In genomic region chr13:97052667-97053066, GRCm38 (mm10) we compare ENCODE assay signal across 9 mouse cellular contexts. TPM values are rescaled to one million over a fixed set of nuclear protein-coding genes. Genes with fewer than 3 reads are reported as not detected.
A peak's percentile ranks its signal among the peaks of the same experiment; 100 is the strongest.
DNase-seq lines count a peak whose midpoint lies in the region; ATAC-seq and TF ChIP-seq lines count a peak whose summit lies in the region.
"Had no signal": no experiment of that assay in that cellular context is flagged by ENCODE, and none has a peak within 500 bp of the region (broad histone marks: within the 10 kb centered on the region; RNA-seq: fewer than 3 reads in every experiment).

No protein-coding gene starts in this region.

- no peak for TF ChIP-seq POLR2A in MEL (IDR thresholded peaks at IDR 0.05; ENCODE audit: control insufficient read depth in 1 of 2, insufficient read depth in 1 of 2, low read depth in 1 of 2, low read length in 2 of 2, poor library complexity in 1 of 2)
- TF ChIP-seq POLR2A in cerebellum, adult 2 months (IDR thresholded peaks at IDR 0.05; ENCODE audit: borderline replicate concordance, insufficient read depth, low read length), result no peak

- H3K4me1 ChIP-seq in MEL (ENCODE audit: control insufficient read depth in 1 of 2, insufficient read depth in 2 of 2, low read length in 2 of 2), result peaks cover 0 to 2% of the 10 kb centered on the region in 2 experiments; a peak in 1 of 4 replicates
- H3K4me1 ChIP-seq in cerebellum, adult 2 months (ENCODE audit: control insufficient read depth, insufficient read depth, low read length), result peaks cover 3% of the 10 kb centered on the region
- no peaks in the 10 kb centered on the region for H3K4me1 ChIP-seq in forebrain, postnatal 0 days (ENCODE audit: insufficient read depth)

- H3K79me2 ChIP-seq in C2C12 (ENCODE audit: control insufficient read depth, insufficient read depth), result no peaks in the 10 kb centered on the region
- H3K79me2 ChIP-seq in MEL (ENCODE audit: control insufficient read depth, insufficient read depth, low read length, poor library complexity), result no peaks in the 10 kb centered on the region

- H3K79me3 ChIP-seq in C2C12 (ENCODE audit: low read depth), result no peaks in the 10 kb centered on the region

- H3K4me3 ChIP-seq in C2C12 (ENCODE audit: insufficient read depth, poor library complexity, severe bottlenecking) (no peak overlapping the region), MEL (ENCODE audit: control insufficient read depth in 1 of 2, insufficient read depth in 1 of 2, low read depth in 2 of 2, low read length in 2 of 2) (no peak overlapping the region)
- no peak overlapping the region for H3K4me3 ChIP-seq in cerebellum, adult 2 months (replicated peaks; ENCODE audit: insufficient read depth, low read depth, low read length)
- no peak overlapping the region for H3K4me3 ChIP-seq in forebrain, postnatal 0 days (ENCODE audit: low read depth, low read length)

- H3K9me3 ChIP-seq in MEL (replicated peaks; ENCODE audit: insufficient read depth, low read length), result no peaks in the 10 kb centered on the region
- no peaks in the 10 kb centered on the region for H3K9me3 ChIP-seq in forebrain, postnatal 0 days (ENCODE audit: low read length)

- peak; percentile 83 for TF ChIP-seq RAD21 in MEL (IDR thresholded peaks at IDR 0.05; ENCODE audit: low read depth, low read length)

- no peak overlapping the region for H3K27ac ChIP-seq in MEL (ENCODE audit: control insufficient read depth, low read depth, low read length)
- H3K27ac ChIP-seq in cerebellum, adult 2 months (ENCODE audit: insufficient read depth, low read length), result no peak overlapping the region
- H3K27ac ChIP-seq in forebrain, postnatal 0 days (ENCODE audit: low read depth, low read length), result no peak overlapping the region

- H3K9ac ChIP-seq in MEL (ENCODE audit: control insufficient read depth, low read depth, low read length, poor library complexity, severe bottlenecking), result no peak overlapping the region
- H3K9ac ChIP-seq in forebrain, postnatal 0 days, result no peak overlapping the region

- 11% methylated on average over 11 of the region's 11 CpGs for WGBS in cerebellum, adult 2 months
- 16% methylated on average over 11 of the region's 11 CpGs for WGBS in forebrain, postnatal 0 days
- WGBS in large intestine, adult 2 months, result 12% methylated on average over 11 of the region's 11 CpGs

- TF ChIP-seq EP300 in MEL (IDR thresholded peaks at IDR 0.05; ENCODE audit: low read depth in 1 of 2, low read length in 2 of 2), result no peak

- H3K4me2 ChIP-seq in forebrain, postnatal 0 days (ENCODE audit: low read depth), result no peak overlapping the region

- peak; percentile 28 for TF ChIP-seq CTCF in C2C12 (IDR thresholded peaks at IDR 0.05; ENCODE audit: control insufficient read depth, insufficient read depth, insufficient read length)
- TF ChIP-seq CTCF in MEL (IDR thresholded peaks at IDR 0.05 in 2 of 3, conservative IDR thresholded peaks at IDR 0.05 in 1 of 3; ENCODE audit: control insufficient read depth in 1 of 3, insufficient read depth in 1 of 3, low read depth in 2 of 3, low read length in 3 of 3, poor library complexity in 1 of 3, severe bottlenecking in 1 of 3), result peak; percentile 65 to 84 (median 81)
- TF ChIP-seq CTCF in cerebellum, adult 2 months (IDR thresholded peaks at IDR 0.05; ENCODE audit: borderline replicate concordance, insufficient read depth, low read depth, low read length), result peak; percentile 69; the same call in 1 of the 2 replicates
- peak; percentile 92 for TF ChIP-seq CTCF in forebrain, postnatal 0 days (IDR thresholded peaks at IDR 0.05; ENCODE audit: low read depth)

- DNase-seq in MEL (ENCODE audit: low read depth, low spot score), result peak; percentile 60
- peak; percentile 54 to 63 for DNase-seq in cerebellum, adult 2 months
- peak; percentile 92 for DNase-seq in forebrain, postnatal 0 days
- DNase-seq in large intestine, adult 2 months (ENCODE audit: low read depth, low spot score), result peak; percentile 18
- peak; percentile 71 for DNase-seq in lung, postnatal 10 days
- DNase-seq in retina, postnatal 7 days (ENCODE audit: low read depth, low spot score), result peak; percentile 65

- peak; percentile 62; the same call in 1 of the 2 replicates for ATAC-seq in forebrain, postnatal 0 days

- no peaks in the 10 kb centered on the region for H3K27me3 ChIP-seq in C2C12 (ENCODE audit: control insufficient read depth, insufficient read depth, insufficient read length)
- no peaks in the 10 kb centered on the region; a peak in 1 of 4 replicates for H3K27me3 ChIP-seq in MEL (ENCODE audit: control insufficient read depth in 1 of 2, insufficient read depth in 2 of 2, low read length in 2 of 2)
- H3K27me3 ChIP-seq in cerebellum, adult 2 months (ENCODE audit: control insufficient read depth, insufficient read depth, low read length), result no peaks in the 10 kb centered on the region; the same call in 1 of the 2 replicates
- H3K27me3 ChIP-seq in forebrain, postnatal 0 days (ENCODE audit: insufficient read depth, low read length), result no peaks in the 10 kb centered on the region

- H3K36me3 ChIP-seq in C2C12 (ENCODE audit: control insufficient read depth, insufficient read depth), result no peaks in the 10 kb centered on the region
- peaks cover 0 to 2% of the 10 kb centered on the region in 2 experiments; a peak in 1 of 4 replicates for H3K36me3 ChIP-seq in MEL (ENCODE audit: control insufficient read depth in 1 of 2, insufficient read depth in 2 of 2, low read length in 2 of 2)
- no peaks in the 10 kb centered on the region for H3K36me3 ChIP-seq in forebrain, postnatal 0 days (ENCODE audit: insufficient read depth)

- no peak overlapping the region for H3ac ChIP-seq in C2C12 (ENCODE audit: control insufficient read depth, insufficient read length, low read depth)

TF ChIP-seq in C2C12, 6 proteins besides CTCF, POLR2A, EP300 and RAD21:
- no peak for TF ChIP-seq MAX (IDR thresholded peaks at IDR 0.05)
- TF ChIP-seq CEBPB (IDR thresholded peaks at IDR 0.05; ENCODE audit: low read depth), result no peak
- no peak for TF ChIP-seq MYOG (IDR thresholded peaks at IDR 0.05; ENCODE audit: control insufficient read depth, extremely low read depth, insufficient read length)
- TF ChIP-seq USF1 (IDR thresholded peaks at IDR 0.05; ENCODE audit: low read depth), result no peak
- no peak for TF ChIP-seq MYOD1 (IDR thresholded peaks at IDR 0.05; ENCODE audit: control insufficient read depth, insufficient read length, low read depth)
- TF ChIP-seq FOSL1 (IDR thresholded peaks at IDR 0.05; ENCODE audit: insufficient read depth, low read length, poor library complexity, severe bottlenecking), result no peak

TF ChIP-seq in MEL, 35 proteins besides CTCF, POLR2A, EP300 and RAD21:
- TF ChIP-seq ELF1 (IDR thresholded peaks at IDR 0.05; ENCODE audit: low read depth, low read length), result no peak
- no peak for TF ChIP-seq E2F4 (IDR thresholded peaks at IDR 0.05; ENCODE audit: borderline replicate concordance, low read depth, low read length)
- no peak for TF ChIP-seq TCF12 (IDR thresholded peaks at IDR 0.05; ENCODE audit: low read depth, low read length)
- peak; percentile 65 for TF ChIP-seq ZC3H11A (IDR thresholded peaks at IDR 0.05; ENCODE audit: low read depth, low read length)
- no peak for TF ChIP-seq ZMIZ1 (IDR thresholded peaks at IDR 0.05; ENCODE audit: low read depth, low read length)
- TF ChIP-seq ZNF384 (IDR thresholded peaks at IDR 0.05; ENCODE audit: low read depth, low read length), result no peak
- no peak for TF ChIP-seq MEF2A (IDR thresholded peaks at IDR 0.05; ENCODE audit: extremely low read depth, insufficient replicate concordance, low read depth, low read length, poor library complexity, severe bottlenecking)
- TF ChIP-seq CHD1 (IDR thresholded peaks at IDR 0.05; ENCODE audit: low read depth, low read length), result no peak
- peak; percentile 90 for TF ChIP-seq SMC3 (IDR thresholded peaks at IDR 0.05; ENCODE audit: low read depth, low read length)
TF ChIP-seq in MEL: peak in this region for 2.

RNA-seq across cellular contexts. Expression of gene Fam169a, which starts 14.4 kb away (rescaled TPM):
- polyA plus RNA-seq in C2C12 (2012; fragmentation: generic; extraction: Trizol) (0.09 TPM), MEL (2012; ENCODE audit: insufficient read depth in 1 of 2, insufficient read length in 2 of 2, low read depth in 1 of 2, low replicate concordance in 2 of 2, missing spikeins in 1 of 2) (under 1 TPM in 1 of 2 experiments, not detected in 1; 0.89 TPM)
- 0.49 and 0.62 TPM in 2 replicates for total RNA-seq in MEL (2012; rRNA removed)
- 11.0 and 11.9 TPM in 2 replicates for polyA plus RNA-seq in cerebellum, adult 2 months (2012; rRNA removed)
- total RNA-seq in forebrain, postnatal 0 days (2014; rRNA removed), result 34.0 and 40.4 TPM in 2 replicates
- 13.1 and 18.5 TPM in 2 replicates for polyA plus RNA-seq in forebrain, postnatal 0 days (2015; fragmentation: Nextera tagmentation; extraction: Ambion mirVana)
- polyA plus RNA-seq in large intestine, adult 2 months (2012; rRNA removed), result 0.04 TPM in 2 replicates

RNA-seq across cellular contexts. Expression of gene 1700029F12Rik, which starts 18.5 kb away (rescaled TPM):
- polyA plus RNA-seq in C2C12 (2012; fragmentation: generic; extraction: Trizol), result not detected
- total RNA-seq in MEL (2012; rRNA removed), result not detected in 2 replicates
- polyA plus RNA-seq in MEL (2012; ENCODE audit: insufficient read depth in 1 of 2, insufficient read length in 2 of 2, low read depth in 1 of 2, low replicate concordance in 2 of 2, missing spikeins in 1 of 2), result not detected
- polyA plus RNA-seq in cerebellum, adult 2 months (2012; rRNA removed), result not detected in 2 replicates
- not detected in 2 replicates for total RNA-seq in forebrain, postnatal 0 days (2014; rRNA removed)
- polyA plus RNA-seq in forebrain, postnatal 0 days (2015; fragmentation: Nextera tagmentation; extraction: Ambion mirVana), result not detected in 2 replicates
- not detected in 2 replicates for polyA plus RNA-seq in large intestine, adult 2 months (2012; rRNA removed)
- polyA plus RNA-seq: heart, embryonic 14.5 days; stomach, embryonic 14.5 days had no signal

RNA-seq across cellular contexts. Expression of gene Gm6169, which starts 46.4 kb away (rescaled TPM):
- 4.4 TPM for polyA plus RNA-seq in C2C12 (2012; fragmentation: generic; extraction: Trizol)
- total RNA-seq in MEL (2012; rRNA removed), result 1.9 and 2.1 TPM in 2 replicates
- 1 to 10 TPM in 1 of 2 experiments, not detected in 1; 3.6 TPM for polyA plus RNA-seq in MEL (2012; ENCODE audit: insufficient read depth in 1 of 2, insufficient read length in 2 of 2, low read depth in 1 of 2, low replicate concordance in 2 of 2, missing spikeins in 1 of 2)
- polyA plus RNA-seq in cerebellum, adult 2 months (2012; rRNA removed), result 0.31 TPM in 1 of 2 replicates, not detected in the other
- total RNA-seq in forebrain, postnatal 0 days (2014; rRNA removed), result 0.62 TPM in 1 of 2 replicates, not detected in the other
- 1.0 and 1.7 TPM in 2 replicates for polyA plus RNA-seq in forebrain, postnatal 0 days (2015; fragmentation: Nextera tagmentation; extraction: Ambion mirVana)
- 3.8 and 5.5 TPM in 2 replicates for polyA plus RNA-seq in large intestine, adult 2 months (2012; rRNA removed)

Comparison
In these comparisons a context has a peak if more than half of its experiments do, and no peak if none do; other contexts are left out.
1. CTCF ChIP-seq: peak in every context shown above with its lines; median percentile 92 in forebrain, postnatal 0 days; 81 in MEL; 69 in cerebellum, adult 2 months; 28 in C2C12.
2. DNase-seq: peak in every context shown above with its lines; median percentile 92 in forebrain, postnatal 0 days; 71 in lung, postnatal 10 days; 65 in retina, postnatal 7 days; 60 in MEL; 58 in cerebellum, adult 2 months; 18 in large intestine, adult 2 months.